Mouse (Mus musculus) kidney, adult 2 months (tissue): ENCODE data around the gene Fam13c.

Source experiments
- CTCF ChIP-seq: fragments of 200-500 bp; conservative IDR thresholded peaks from 2 replicates; pipeline ENCODE4 v1.5.1; 2011; ENCODE audit warnings: low read depth, mild to moderate bottlenecking, control low read depth, low read length, moderate library complexity, mixed read lengths; ENCODE audit not compliant: insufficient read depth, insufficient read length
- POLR2A ChIP-seq: fragments of 200-500 bp; IDR thresholded peaks from one replicate; pipeline ENCODE4 v1.6.1; 2011; ENCODE audit warnings: low read depth, low read length, control low read depth

DNA sequence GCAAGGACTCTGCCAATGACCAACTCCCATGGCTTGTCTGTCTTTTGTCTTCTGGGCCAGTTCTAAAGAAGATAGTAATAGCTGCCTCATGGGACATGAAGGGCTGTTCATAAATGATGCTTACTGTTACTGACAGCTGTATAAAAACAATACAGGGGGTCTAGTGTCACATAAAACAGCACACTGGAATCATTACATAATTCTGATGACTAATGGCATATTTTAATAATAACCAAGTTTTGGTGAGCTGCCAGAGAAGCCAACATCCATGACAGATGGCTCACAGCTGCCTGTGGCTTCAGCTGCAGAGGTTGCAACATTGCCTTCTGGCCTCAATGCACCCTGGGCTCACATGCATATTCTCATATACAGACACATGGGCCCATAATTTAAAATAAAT is 56.7 kb downstream of the Fam13c start:
- no peak for TF ChIP-seq POLR2A
- TF ChIP-seq CTCF: no peak
